Mouse (Mus musculus) neural tube, embryonic 13.5 days (tissue): ENCODE data around the gene Sppl2a. TPM values are rescaled to one million over a fixed set of nuclear protein-coding genes. Genes with fewer than 3 reads are reported as not detected.
"Not testable (repeated sequence)": the region's sequence is repeated elsewhere in the genome, so short reads cannot be mapped to it uniquely, and the experiment has no call there.

ENCODE experiments used
- ATAC-seq: fragments of 200-750 bp; cut with Nextera tagmentation; 2 replicates; pipeline ENCODE4 v1.8.0; 2017; ENCODE audit warnings: low read depth, mild to moderate bottlenecking, moderate TSS enrichment, moderate library complexity
- H3K27ac ChIP-seq: fragments of 300-500 bp; sonication (generic); replicated peaks from 2 replicates; pipeline ENCODE4 v1.5.1; 2015; ENCODE audit warnings: moderate library complexity, mild to moderate bottlenecking, inconsistent platforms
- H3K27me3 ChIP-seq: fragments of 300-500 bp; sonication (generic); 2 replicates; pipeline ENCODE4 v1.6.1; 2015; ENCODE audit warnings: mild to moderate bottlenecking, inconsistent platforms
- H3K36me3 ChIP-seq: fragments of 300-500 bp; sonication (generic); 2 replicates; pipeline ENCODE4 v1.6.1; 2015; ENCODE audit warnings: mild to moderate bottlenecking, inconsistent platforms
- H3K4me1 ChIP-seq: fragments of 300-500 bp; sonication (generic); replicated peaks from 2 replicates; pipeline ENCODE4 v1.6.1; 2015; ENCODE audit warnings: inconsistent platforms
- H3K4me2 ChIP-seq: fragments of 300-500 bp; sonication (generic); 2 replicates; pipeline ENCODE4 v1.6.1; 2015; ENCODE audit warnings: inconsistent platforms, mild to moderate bottlenecking, moderate library complexity
- H3K4me3 ChIP-seq: fragments of 300-500 bp; sonication (generic); 2 replicates; pipeline ENCODE4 v1.5.1; 2015; ENCODE audit warnings: mild to moderate bottlenecking, inconsistent platforms
- H3K9ac ChIP-seq: fragments of 300-500 bp; sonication (generic); 2 replicates; pipeline ENCODE4 v1.6.1; 2015; ENCODE audit warnings: moderate library complexity, mild to moderate bottlenecking, inconsistent platforms
- H3K9me3 ChIP-seq: fragments of 300-500 bp; sonication (generic); 2 replicates; pipeline ENCODE4 v1.6.1; 2016; ENCODE audit warnings: inconsistent platforms
- WGBS: fragments of 180-500 bp; shearing (Covaris S2); methylation state at CpG from one replicate; pipeline ENCODE4 v1.1.7; 2015; 5-methylcytosine and 5-hydroxymethylcytosine counted together
- polyA plus RNA-seq: library from polyadenylated mRNA; unstranded; fragments of >200 nt; fragmentation: Nextera tagmentation; extraction: Ambion mirVana; gene quantifications from 2 replicates; pipeline ENCODE4 v1.2.1, GENCODE M21; 2015

The Sppl2a gene
- polyA plus RNA-seq, result 28.5 and 34.5 TPM in 2 replicates

DNA sequence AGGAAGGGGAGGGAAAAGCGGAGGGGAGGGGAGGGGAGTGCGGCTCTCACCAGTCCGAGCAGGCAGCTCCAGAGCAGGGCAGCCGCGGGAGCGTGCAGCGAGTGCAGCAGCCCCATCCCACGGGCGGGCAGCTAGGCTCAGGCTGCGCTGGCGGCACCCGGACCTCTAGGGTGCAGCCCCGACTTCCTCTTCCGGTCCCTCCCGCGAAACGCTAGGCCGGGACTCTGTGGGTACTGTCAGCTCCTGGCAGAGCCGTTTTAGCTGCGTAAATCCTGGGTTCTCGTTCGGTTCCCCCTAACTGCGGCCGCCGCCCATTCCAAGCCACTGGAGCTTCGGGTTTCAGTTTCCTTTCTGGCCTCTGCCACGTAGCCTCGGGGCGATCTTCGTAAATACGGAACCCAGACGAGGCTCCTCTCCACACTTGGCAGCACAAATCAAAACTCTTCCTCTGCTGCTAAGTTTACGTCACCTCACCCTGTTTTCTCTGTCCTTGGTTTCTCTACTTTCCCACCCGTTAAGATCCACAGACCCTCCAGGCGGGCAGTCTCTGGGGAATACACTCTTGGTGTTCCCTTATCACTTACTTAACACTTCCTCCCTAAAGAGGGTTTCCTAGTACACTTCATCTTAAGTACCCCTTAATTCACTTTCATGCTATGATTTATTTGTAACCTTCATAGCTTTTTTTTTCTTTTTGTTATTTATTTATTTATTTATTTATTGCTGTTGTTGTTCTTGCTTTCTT is at the start of gene Sppl2a:
TSS of gene Sppl2a (minus strand) at position 339 of the 745 bp plus-strand sequence.
- ATAC-seq, result peak; percentile 100
- WGBS, result under 1% methylated on average over 34 of the region's 35 CpGs
- peak within 1 kb of the TSS; percentile 65 for H3K4me3 ChIP-seq

GRCm38 (mm10) chr2:126977428-126977827 is 44.4 kb upstream of the Sppl2a start:
- ATAC-seq, result no peak
- no peak overlapping the region for H3K4me3 ChIP-seq
- H3K36me3 ChIP-seq, result no peaks in the 10 kb centered on the region
- H3K4me1 ChIP-seq, result no peaks in the 10 kb centered on the region
- no peak overlapping the region for H3K4me2 ChIP-seq
- no peaks in the 10 kb centered on the region for H3K9me3 ChIP-seq
- H3K9ac ChIP-seq, result no peak overlapping the region
- no peak overlapping the region for H3K27ac ChIP-seq
- H3K27me3 ChIP-seq, result no peaks in the 10 kb centered on the region
- WGBS, result 76% methylated on average over 6 of the region's 6 CpGs

More for the DNA sequence above, at the start of gene Sppl2a:
- Histone ChIP-seq H3K27ac (peak within 1 kb of the TSS; percentile 98), H3K27me3 (no peaks in the 10 kb centered on the region), H3K9me3 (no peaks in the 10 kb centered on the region), H3K36me3 (no peaks in the 10 kb centered on the region), H3K4me1 (peaks cover 20% of the 10 kb centered on the region), H3K4me2 (peak within 1 kb of the TSS; percentile 66), H3K9ac (peak within 1 kb of the TSS; percentile 88)

DNA sequence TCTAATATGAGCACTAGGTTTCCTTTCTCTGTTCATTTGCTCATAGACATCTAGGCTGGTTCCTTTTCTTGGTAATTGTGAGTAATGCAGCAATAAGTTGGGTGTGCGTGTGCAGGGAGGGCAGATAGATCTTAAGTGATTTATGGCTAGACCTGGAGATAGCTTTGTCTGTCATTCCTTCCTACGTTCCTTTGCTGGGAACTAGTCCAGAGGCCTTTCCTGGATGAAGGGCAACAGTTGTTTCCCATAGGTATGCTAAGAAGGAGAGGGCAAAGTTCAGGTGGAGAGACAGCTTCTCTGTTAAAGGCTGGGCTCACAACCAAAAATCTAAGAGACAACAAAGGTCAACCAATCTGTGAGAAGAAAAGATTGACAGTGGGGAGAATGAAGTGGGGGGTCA is 28.7 kb upstream of the Sppl2a start:
- Histone ChIP-seq H3K4me1 (no peaks in the 10 kb centered on the region), H3K36me3 (no peaks in the 10 kb centered on the region), H3K4me2 (no peak overlapping the region), H3K9ac (no peak overlapping the region), H3K27me3 (no peaks in the 10 kb centered on the region), H3K27ac (no peak overlapping the region), H3K4me3 (no peak overlapping the region), H3K9me3 (no peaks in the 10 kb centered on the region)
- no peak for ATAC-seq
- 82% methylated on average over 2 of the region's 2 CpGs for WGBS

GRCm38 (mm10) chr2:126955671-126956070 is 22.6 kb upstream of the Sppl2a start:
- H3K4me2 ChIP-seq, result no peak overlapping the region
- H3K27ac ChIP-seq, result no peak overlapping the region
- H3K36me3 ChIP-seq, result no peaks in the 10 kb centered on the region
- ATAC-seq, result no peak
- no peaks in the 10 kb centered on the region for H3K9me3 ChIP-seq
- no peak overlapping the region for H3K4me3 ChIP-seq
- no peaks in the 10 kb centered on the region for H3K27me3 ChIP-seq
- WGBS, result 38% methylated on average over 7 of the region's 7 CpGs
- no peak overlapping the region for H3K9ac ChIP-seq
- H3K4me1 ChIP-seq, result no peaks in the 10 kb centered on the region

DNA sequence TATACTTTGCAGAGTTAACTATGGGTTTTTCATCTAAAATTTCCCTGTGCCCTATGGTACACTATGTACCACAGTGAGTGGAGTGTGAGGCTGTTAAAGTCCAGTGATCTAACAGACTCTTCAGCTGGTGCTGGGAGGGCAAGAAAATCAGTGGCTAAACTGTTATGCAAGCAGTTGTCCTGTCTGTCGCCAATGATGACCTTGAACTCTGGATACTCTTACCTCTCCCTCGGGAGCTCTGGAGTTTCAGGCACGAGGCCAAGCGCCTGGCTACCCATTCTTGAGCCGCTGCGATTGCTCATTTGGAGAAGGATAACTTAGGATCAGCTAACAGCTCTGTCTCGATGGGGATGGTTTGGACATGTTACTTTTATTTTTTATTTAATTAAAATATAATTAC is 18.1 kb upstream of the Sppl2a start:
- Histone ChIP-seq H3K27ac (no peak overlapping the region), H3K4me3 (no peak overlapping the region), H3K27me3 (no peaks in the 10 kb centered on the region), H3K4me2 (no peak overlapping the region), H3K9me3 (no peaks in the 10 kb centered on the region), H3K9ac (no peak overlapping the region), H3K36me3 (no peaks in the 10 kb centered on the region), H3K4me1 (no peaks in the 10 kb centered on the region)
- WGBS, result 68% methylated on average over 7 of the region's 7 CpGs
- no peak for ATAC-seq

- H3K4me1 ChIP-seq, result no peaks in the 10 kb centered on the region
- H3K36me3 ChIP-seq, result no peaks in the 10 kb centered on the region
- H3K4me3 ChIP-seq, result no peak overlapping the region
- H3K4me2 ChIP-seq, result no peak overlapping the region
- 80% methylated on average over 5 of the region's 5 CpGs for WGBS
- no peak overlapping the region for H3K9ac ChIP-seq
- no peak overlapping the region for H3K27ac ChIP-seq
- no peaks in the 10 kb centered on the region for H3K9me3 ChIP-seq
- ATAC-seq, result no peak
- H3K27me3 ChIP-seq, result no peaks in the 10 kb centered on the region
Measured at GRCm38 (mm10) chr2:126950453-126950852, 17.4 kb upstream of the Sppl2a start.

GRCm38 (mm10) chr2:126949856-126950255 is 16.8 kb upstream of the Sppl2a start:
- Histone ChIP-seq H3K4me1 (no peaks in the 10 kb centered on the region), H3K27me3 (no peaks in the 10 kb centered on the region), H3K4me2 (no peak overlapping the region), H3K36me3 (no peaks in the 10 kb centered on the region), H3K4me3 (no peak overlapping the region), H3K9me3 (no peaks in the 10 kb centered on the region), H3K9ac (no peak overlapping the region), H3K27ac (no peak overlapping the region)
- WGBS, result 58% methylated on average over 3 of the region's 3 CpGs
- ATAC-seq, result no peak

- H3K27ac ChIP-seq, H3K4me1 ChIP-seq, H3K9me3 ChIP-seq, H3K4me3 ChIP-seq, H3K4me2 ChIP-seq, H3K9ac ChIP-seq, H3K36me3 ChIP-seq, H3K27me3 ChIP-seq, ATAC-seq: not testable (repeated sequence)
- WGBS, result 86% methylated on average over 6 of the region's 6 CpGs
Measured at GRCm38 (mm10) chr2:126949297-126949696, 16.3 kb upstream of the Sppl2a start.

GRCm38 (mm10) chr2:126948231-126948630 is 15.2 kb upstream of the Sppl2a start:
- Histone ChIP-seq H3K4me3 (no peak overlapping the region), H3K27me3 (no peaks in the 10 kb centered on the region), H3K9me3 (no peaks in the 10 kb centered on the region), H3K27ac (no peak overlapping the region), H3K4me2 (no peak overlapping the region), H3K9ac (no peak overlapping the region), H3K4me1 (no peaks in the 10 kb centered on the region), H3K36me3 (no peaks in the 10 kb centered on the region)
- ATAC-seq, result no peak
- WGBS, result 82% methylated on average over 3 of the region's 3 CpGs

DNA sequence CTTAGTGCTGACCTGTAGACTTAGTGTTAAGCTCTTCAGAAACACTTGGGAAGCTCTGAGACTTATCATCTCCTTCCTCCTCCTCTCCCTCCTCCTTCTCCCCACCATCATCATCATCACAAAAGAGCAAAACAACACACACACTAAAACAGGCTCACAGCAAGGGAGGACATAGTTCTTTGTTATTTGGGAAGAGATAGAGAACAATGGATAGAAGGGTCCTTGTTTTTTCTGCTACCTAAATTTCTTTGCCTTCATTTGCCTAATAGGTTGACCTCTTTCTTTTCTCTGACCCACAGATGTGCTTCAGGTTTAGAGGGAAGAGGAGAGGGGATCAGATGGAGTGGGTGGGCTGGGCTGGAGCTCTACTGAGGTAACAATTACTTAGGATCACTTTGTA is 14.6 kb upstream of the Sppl2a start:
- ATAC-seq, result no peak
- Histone ChIP-seq H3K9me3 (no peaks in the 10 kb centered on the region), H3K36me3 (no peaks in the 10 kb centered on the region), H3K4me1 (no peaks in the 10 kb centered on the region), H3K27me3 (no peaks in the 10 kb centered on the region), H3K4me3 (no peak overlapping the region), H3K4me2 (no peak overlapping the region), H3K9ac (no peak overlapping the region), H3K27ac (no peak overlapping the region)

DNA sequence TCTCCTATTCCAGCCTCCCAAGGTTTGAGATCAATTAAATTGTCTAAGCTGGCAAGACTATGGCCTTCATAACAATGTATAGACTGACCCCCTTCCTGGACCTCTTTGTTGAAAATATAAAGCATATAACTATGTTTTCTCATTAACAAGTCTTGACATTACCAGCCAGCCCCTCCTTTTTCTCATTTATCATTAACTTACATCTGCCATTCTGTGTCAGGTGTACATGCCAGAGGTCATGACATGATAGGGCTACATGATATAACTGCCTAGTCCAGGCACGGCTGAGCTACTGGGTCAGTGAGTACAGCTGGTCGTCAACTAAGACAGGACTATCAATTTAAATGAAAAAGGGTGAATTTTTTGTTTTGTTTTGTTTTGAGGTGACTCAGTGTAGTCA is 10.2 kb upstream of the Sppl2a start:
- H3K4me1 ChIP-seq, result peaks cover 5% of the 10 kb centered on the region
- ATAC-seq, result no peak
- H3K9ac ChIP-seq, result no peak overlapping the region
- H3K4me2 ChIP-seq, result no peak overlapping the region
- no peaks in the 10 kb centered on the region for H3K36me3 ChIP-seq
- 84% methylated on average over 2 of the region's 2 CpGs for WGBS
- no peaks in the 10 kb centered on the region for H3K9me3 ChIP-seq
- H3K27me3 ChIP-seq, result no peaks in the 10 kb centered on the region
- no peak overlapping the region for H3K27ac ChIP-seq
- H3K4me3 ChIP-seq, result no peak overlapping the region

DNA sequence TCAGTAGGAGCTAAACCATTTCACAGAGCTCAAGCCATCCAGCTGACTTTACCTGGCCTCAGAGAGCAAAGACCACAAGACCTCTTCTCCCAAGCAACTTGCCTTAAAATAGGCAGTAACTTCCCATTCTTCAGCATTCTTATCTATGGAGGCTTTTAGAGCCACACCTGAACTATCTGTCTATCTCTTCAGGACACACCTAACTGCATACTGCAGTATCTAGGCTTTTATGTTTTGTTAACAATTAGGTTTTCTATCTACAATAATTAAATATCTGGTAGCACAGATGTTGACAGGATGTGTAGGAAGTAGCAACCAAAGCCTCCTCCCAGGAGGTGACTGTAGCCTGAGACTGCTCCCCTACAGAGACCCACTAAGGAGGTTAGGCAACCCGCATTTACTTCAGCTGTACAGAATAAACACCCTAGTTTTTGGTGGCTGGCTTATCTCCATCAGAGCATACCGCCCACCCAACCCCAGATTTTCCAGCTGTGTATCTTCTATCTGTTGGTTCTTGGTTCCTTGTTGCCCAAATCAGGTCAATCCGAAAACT is 7.4 kb upstream of the Sppl2a start:
- peaks cover 9% of the 10 kb centered on the region for H3K4me1 ChIP-seq
- no peak overlapping the region for H3K4me2 ChIP-seq
- no peaks in the 10 kb centered on the region for H3K27me3 ChIP-seq
- no peaks in the 10 kb centered on the region for H3K36me3 ChIP-seq
- H3K4me3 ChIP-seq, result no peak overlapping the region
- no peak overlapping the region for H3K9ac ChIP-seq
- ATAC-seq, result no peak
- no peak overlapping the region for H3K27ac ChIP-seq
- 83% methylated on average over 3 of the region's 3 CpGs for WGBS
- no peaks in the 10 kb centered on the region for H3K9me3 ChIP-seq

DNA sequence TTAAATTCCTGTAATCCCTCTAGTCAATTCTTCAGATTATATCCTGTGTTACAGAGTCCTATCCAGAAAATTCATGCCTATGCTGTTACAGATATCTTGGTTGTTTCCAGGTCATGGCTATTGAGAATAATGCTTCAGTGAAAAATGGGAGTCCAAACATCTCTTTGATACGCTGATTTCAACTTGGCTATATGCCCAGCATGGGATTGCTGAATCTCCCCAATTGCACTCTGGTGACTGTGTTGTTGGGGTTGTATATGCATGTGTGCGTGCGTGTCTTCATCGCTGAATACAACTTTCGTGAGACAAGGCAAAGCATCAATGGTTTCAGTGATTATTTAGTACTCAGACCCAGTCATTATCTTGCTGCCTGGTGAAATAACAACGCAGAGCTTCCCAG is 5.0 kb upstream of the Sppl2a start:
- no peaks in the 10 kb centered on the region for H3K27me3 ChIP-seq
- H3K4me1 ChIP-seq, result peaks cover 16% of the 10 kb centered on the region
- no peaks in the 10 kb centered on the region for H3K9me3 ChIP-seq
- no peak overlapping the region for H3K4me2 ChIP-seq
- no peak overlapping the region for H3K9ac ChIP-seq
- WGBS, result 50% methylated on average over 6 of the region's 6 CpGs
- no peaks in the 10 kb centered on the region for H3K36me3 ChIP-seq
- no peak overlapping the region for H3K4me3 ChIP-seq
- H3K27ac ChIP-seq, result no peak overlapping the region
- ATAC-seq, result no peak
